Mouse (Mus musculus) cerebellum, adult 11 months (tissue): ENCODE measurements at regions not wholly inside any gene's neighbourhood (a gene's known extent, or its start where the extent isn't known, plus 50 kb on each side); places are given as distances from the start of the nearest gene placed in this dataset.

Experiments
- DNase-seq: peaks from one replicate; pipeline ENCODE4 v3.0.0; 2022

GRCm38 (mm10) chr8:44765677-44766076, 169.6 kb upstream of the Fat1 start:
- DNase-seq: no peak

GRCm38 (mm10) chr8:44766111-44766873, 169.0 kb upstream of the Fat1 start:
- DNase-seq: no peak

GRCm38 (mm10) chr8:44767271-44767670, 168.0 kb upstream of the Fat1 start:
- DNase-seq: no peak

GRCm38 (mm10) chr8:44779212-44779611, 156.0 kb upstream of the Fat1 start:
- no peak for DNase-seq

GRCm38 (mm10) chr8:44782421-44782820, 152.8 kb upstream of the Fat1 start:
- DNase-seq: no peak

- DNase-seq: no peak
Measured at GRCm38 (mm10) chr8:44785161-44785560, 150.1 kb upstream of the Fat1 start.

- no peak for DNase-seq
Measured at GRCm38 (mm10) chr8:44786740-44787139, 148.5 kb upstream of the Fat1 start.

GRCm38 (mm10) chr8:44788290-44788689, 147.0 kb upstream of the Fat1 start:
- DNase-seq: no peak

- DNase-seq: no peak
Measured at GRCm38 (mm10) chr8:44799513-44799912, 135.7 kb upstream of the Fat1 start.

- DNase-seq: no peak
Measured at GRCm38 (mm10) chr8:44800827-44801273, 134.4 kb upstream of the Fat1 start.

GRCm38 (mm10) chr8:44801604-44802206, 133.5 kb upstream of the Fat1 start:
- no peak for DNase-seq

- DNase-seq: no peak
Measured at GRCm38 (mm10) chr8:44802331-44802730, 132.9 kb upstream of the Fat1 start.

GRCm38 (mm10) chr8:44804414-44805178, 130.7 kb upstream of the Fat1 start:
- DNase-seq: no peak

GRCm38 (mm10) chr8:44805179-44805815, 129.9 kb upstream of the Fat1 start:
- no peak for DNase-seq

- no peak for DNase-seq
Measured at GRCm38 (mm10) chr8:44812360-44812759, 122.9 kb upstream of the Fat1 start.

- DNase-seq: peak; percentile 24
Measured at GRCm38 (mm10) chr8:44817532-44818157, 117.6 kb upstream of the Fat1 start.

GRCm38 (mm10) chr8:44819270-44819669, 116.0 kb upstream of the Fat1 start:
- DNase-seq: no peak

GRCm38 (mm10) chr8:44819691-44820090, 115.6 kb upstream of the Fat1 start:
- DNase-seq: no peak

GRCm38 (mm10) chr8:44825183-44825757, 110.0 kb upstream of the Fat1 start:
- DNase-seq: no peak

- peak; percentile 15 for DNase-seq
Measured at GRCm38 (mm10) chr8:44826936-44827335, 108.3 kb upstream of the Fat1 start.

- DNase-seq: no peak
Measured at GRCm38 (mm10) chr8:44828026-44828425, 107.2 kb upstream of the Fat1 start.

- no peak for DNase-seq
Measured at GRCm38 (mm10) chr8:44838431-44838830, 96.8 kb upstream of the Fat1 start.
